Mouse (Mus musculus): ENCODE results near the gene Notch2. TPM values are rescaled to one million over a fixed set of nuclear protein-coding genes. Genes with fewer than 3 reads are reported as not detected.

The Notch2 gene
- polyA plus RNA-seq, 1 experiment from 2014 or later, result 33.4 TPM

GRCm38 (mm10) chr3:98092680-98093370 lies 79.5 kb downstream of the Notch2 start:
- 90% methylated on average over 10 of the region's 10 CpGs for WGBS (ENCODE audit: missing documents)
- H3K36me3 ChIP-seq (ENCODE audit: inconsistent target), result peaks cover 89% of the 10 kb centered on the region
- H3K27ac ChIP-seq, result no peak overlapping the region
- H3K79me2 ChIP-seq (ENCODE audit: inconsistent target), result peaks cover 97% of the 10 kb centered on the region
- H3K4me3 ChIP-seq (ENCODE audit: inconsistent target), result no peak overlapping the region

- 100% methylated on average over 5 of the region's 5 CpGs for WGBS (ENCODE audit: missing documents)
- H3K4me3 ChIP-seq (ENCODE audit: inconsistent target), result no peak overlapping the region
- peaks cover 90% of the 10 kb centered on the region for H3K36me3 ChIP-seq (ENCODE audit: inconsistent target)
- H3K79me2 ChIP-seq (ENCODE audit: inconsistent target), result peaks cover 85% of the 10 kb centered on the region
- H3K27ac ChIP-seq, result no peak overlapping the region
Measured at GRCm38 (mm10) chr3:98093954-98094353, 80.6 kb downstream of the Notch2 start.

- 94% methylated on average over 14 of the region's 17 CpGs for WGBS (ENCODE audit: missing documents)
- H3K27ac ChIP-seq, result no peak overlapping the region
- H3K36me3 ChIP-seq (ENCODE audit: inconsistent target), result peaks cover 90% of the 10 kb centered on the region
- no peak overlapping the region for H3K4me3 ChIP-seq (ENCODE audit: inconsistent target)
- peaks cover 76% of the 10 kb centered on the region for H3K79me2 ChIP-seq (ENCODE audit: inconsistent target)
Measured at GRCm38 (mm10) chr3:98094629-98095583, 81.6 kb downstream of the Notch2 start.

- Histone ChIP-seq H3K79me2 (ENCODE audit: inconsistent target) (peaks cover 55% of the 10 kb centered on the region; the same call in 1 of the 2 replicates), H3K36me3 (ENCODE audit: inconsistent target) (peaks cover 93% of the 10 kb centered on the region), H3K27ac (no peak overlapping the region), H3K4me3 (ENCODE audit: inconsistent target) (no peak overlapping the region)
- WGBS (ENCODE audit: missing documents), result 98% methylated on average over 6 of the region's 7 CpGs
Measured at GRCm38 (mm10) chr3:98096981-98097380, 83.7 kb downstream of the Notch2 start.

- no peak overlapping the region for H3K4me3 ChIP-seq (ENCODE audit: inconsistent target)
- 95% methylated on average over 4 of the region's 5 CpGs for WGBS (ENCODE audit: missing documents)
- peaks cover 93% of the 10 kb centered on the region for H3K36me3 ChIP-seq (ENCODE audit: inconsistent target)
- peaks cover 38% of the 10 kb centered on the region; the same call in 1 of the 2 replicates for H3K79me2 ChIP-seq (ENCODE audit: inconsistent target)
- no peak overlapping the region for H3K27ac ChIP-seq
Measured at GRCm38 (mm10) chr3:98098676-98099075, 85.3 kb downstream of the Notch2 start.

- H3K79me2 ChIP-seq (ENCODE audit: inconsistent target), result peaks cover 32% of the 10 kb centered on the region; the same call in 1 of the 2 replicates
- peaks cover 96% of the 10 kb centered on the region for H3K36me3 ChIP-seq (ENCODE audit: inconsistent target)
- H3K27ac ChIP-seq, result no peak overlapping the region
- no peak overlapping the region for H3K4me3 ChIP-seq (ENCODE audit: inconsistent target)
- 88% methylated on average over 10 of the region's 10 CpGs for WGBS (ENCODE audit: missing documents)
Measured at GRCm38 (mm10) chr3:98099287-98099686, 86.0 kb downstream of the Notch2 start.

GRCm38 (mm10) chr3:98101541-98101940 lies 88.2 kb downstream of the Notch2 start:
- Histone ChIP-seq H3K4me3 (ENCODE audit: inconsistent target) (no peak overlapping the region), H3K36me3 (ENCODE audit: inconsistent target) (peaks cover 99% of the 10 kb centered on the region), H3K27ac (no peak overlapping the region), H3K79me2 (ENCODE audit: inconsistent target) (peaks cover 9% of the 10 kb centered on the region; the same call in 1 of the 2 replicates)
- 18% methylated on average over 10 of the region's 10 CpGs for WGBS (ENCODE audit: missing documents)

- no peak overlapping the region for H3K4me3 ChIP-seq (ENCODE audit: inconsistent target)
- no peak overlapping the region for H3K27ac ChIP-seq
- WGBS (ENCODE audit: missing documents), result 97% methylated on average over 9 of the region's 9 CpGs
- H3K79me2 ChIP-seq (ENCODE audit: inconsistent target), result no peaks in the 10 kb centered on the region; the same call in 1 of the 2 replicates
- peaks cover 98% of the 10 kb centered on the region for H3K36me3 ChIP-seq (ENCODE audit: inconsistent target)
Measured at GRCm38 (mm10) chr3:98104851-98105471, 91.6 kb downstream of the Notch2 start.

GRCm38 (mm10) chr3:98105496-98105895 lies 92.2 kb downstream of the Notch2 start:
- Histone ChIP-seq H3K27ac (no peak overlapping the region), H3K79me2 (ENCODE audit: inconsistent target) (no peaks in the 10 kb centered on the region; the same call in 1 of the 2 replicates), H3K4me3 (ENCODE audit: inconsistent target) (no peak overlapping the region), H3K36me3 (ENCODE audit: inconsistent target) (peaks cover 98% of the 10 kb centered on the region)
- WGBS (ENCODE audit: missing documents), result 95% methylated on average over 6 of the region's 6 CpGs

- WGBS (ENCODE audit: missing documents), result 90% methylated on average over 4 of the region's 4 CpGs
- Histone ChIP-seq H3K36me3 (ENCODE audit: inconsistent target) (peaks cover 98% of the 10 kb centered on the region), H3K79me2 (ENCODE audit: inconsistent target) (no peaks in the 10 kb centered on the region; the same call in 1 of the 2 replicates), H3K4me3 (ENCODE audit: inconsistent target) (no peak overlapping the region), H3K27ac (no peak overlapping the region)
Measured at GRCm38 (mm10) chr3:98106115-98106514, 92.8 kb downstream of the Notch2 start.

GRCm38 (mm10) chr3:98106590-98107313 lies 93.4 kb downstream of the Notch2 start:
- H3K36me3 ChIP-seq (ENCODE audit: inconsistent target), result peaks cover 98% of the 10 kb centered on the region

GRCm38 (mm10) chr3:98108416-98108815 lies 95.1 kb downstream of the Notch2 start:
- no peaks in the 10 kb centered on the region for H3K79me2 ChIP-seq (ENCODE audit: inconsistent target)
- H3K36me3 ChIP-seq (ENCODE audit: inconsistent target), result peaks cover 98% of the 10 kb centered on the region
- no peak overlapping the region for H3K4me3 ChIP-seq (ENCODE audit: inconsistent target)
- WGBS (ENCODE audit: missing documents), result 96% methylated on average over 4 of the region's 4 CpGs
- no peak overlapping the region for H3K27ac ChIP-seq

More at GRCm38 (mm10) chr3:98106590-98107313, 93.4 kb downstream of the Notch2 start:
- H3K79me2 ChIP-seq (ENCODE audit: inconsistent target), result no peaks in the 10 kb centered on the region; the same call in 1 of the 2 replicates
- H3K4me3 ChIP-seq (ENCODE audit: inconsistent target), result no peak overlapping the region
- H3K27ac ChIP-seq, result no peak overlapping the region
- WGBS (ENCODE audit: missing documents), result 94% methylated on average over 12 of the region's 12 CpGs

- peaks cover 98% of the 10 kb centered on the region for H3K36me3 ChIP-seq (ENCODE audit: inconsistent target)
- WGBS (ENCODE audit: missing documents), result 96% methylated on average over 3 of the region's 3 CpGs
- no peak overlapping the region for H3K4me3 ChIP-seq (ENCODE audit: inconsistent target)
- no peak overlapping the region for H3K27ac ChIP-seq
- H3K79me2 ChIP-seq (ENCODE audit: inconsistent target), result no peaks in the 10 kb centered on the region
Measured at GRCm38 (mm10) chr3:98108866-98109265, 95.5 kb downstream of the Notch2 start.

GRCm38 (mm10) chr3:98110610-98111009 lies 97.3 kb downstream of the Notch2 start:
- H3K27ac ChIP-seq, result no peak overlapping the region
- peaks cover 96% of the 10 kb centered on the region for H3K36me3 ChIP-seq (ENCODE audit: inconsistent target)
- WGBS (ENCODE audit: missing documents), result 89% methylated on average over 4 of the region's 4 CpGs
- no peak overlapping the region for H3K4me3 ChIP-seq (ENCODE audit: inconsistent target)
- H3K79me2 ChIP-seq (ENCODE audit: inconsistent target), result no peaks in the 10 kb centered on the region

All from macrophage (primary cell).